Mouse (Mus musculus): ENCODE measurements around the gene Gm20696.

The Gm20696 gene

DNA sequence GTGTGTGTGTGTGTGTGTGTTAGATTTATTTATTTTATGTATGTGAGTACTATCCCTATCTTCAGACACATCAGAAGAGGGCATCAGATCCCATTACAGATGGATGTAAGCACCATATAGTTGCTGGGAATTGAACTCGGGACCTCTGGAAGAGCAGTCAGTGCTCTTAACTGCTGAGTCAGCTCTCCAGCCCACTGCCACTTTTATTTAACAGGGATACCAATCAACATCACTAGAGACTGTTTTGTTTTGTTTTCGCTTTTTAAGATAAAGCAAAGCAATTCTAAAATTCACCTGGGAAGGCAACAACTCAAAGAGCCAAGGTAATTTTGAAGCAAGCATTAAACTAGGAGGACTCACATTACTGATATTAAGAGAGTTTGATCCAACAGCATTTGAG lies 120.2 kb downstream of the Gm20696 start:
- DNase-seq = no peak

- DNase-seq = no peak
Measured at GRCm38 (mm10) chr6:99545437-99545836, 121.2 kb downstream of the Gm20696 start.

DNA sequence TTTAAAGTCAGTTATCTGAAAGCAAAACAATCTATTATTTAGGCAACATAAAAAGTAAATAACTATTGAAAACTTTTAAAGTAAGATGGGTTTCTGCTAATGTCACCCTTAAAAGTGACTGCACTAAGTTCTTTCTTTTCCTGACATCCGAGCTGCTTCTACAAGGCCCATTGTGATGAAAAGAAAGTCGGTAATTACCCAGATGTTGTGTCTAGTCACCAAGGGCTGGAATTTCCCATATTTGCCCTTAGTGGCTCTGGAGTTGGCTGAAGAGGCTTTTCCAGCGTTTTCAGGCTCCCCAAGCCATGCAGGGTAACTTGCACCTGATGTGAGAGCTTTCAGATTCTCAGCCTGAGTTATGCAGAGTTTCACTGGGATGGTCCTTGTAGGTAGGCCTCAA lies 125.5 kb downstream of the Gm20696 start:
- no peak for DNase-seq

GRCm38 (mm10) chr6:99540653-99541052 lies 125.9 kb downstream of the Gm20696 start:
- no peak for DNase-seq

- DNase-seq = no peak
Measured at GRCm38 (mm10) chr6:99540146-99540545, 126.5 kb downstream of the Gm20696 start.

DNA sequence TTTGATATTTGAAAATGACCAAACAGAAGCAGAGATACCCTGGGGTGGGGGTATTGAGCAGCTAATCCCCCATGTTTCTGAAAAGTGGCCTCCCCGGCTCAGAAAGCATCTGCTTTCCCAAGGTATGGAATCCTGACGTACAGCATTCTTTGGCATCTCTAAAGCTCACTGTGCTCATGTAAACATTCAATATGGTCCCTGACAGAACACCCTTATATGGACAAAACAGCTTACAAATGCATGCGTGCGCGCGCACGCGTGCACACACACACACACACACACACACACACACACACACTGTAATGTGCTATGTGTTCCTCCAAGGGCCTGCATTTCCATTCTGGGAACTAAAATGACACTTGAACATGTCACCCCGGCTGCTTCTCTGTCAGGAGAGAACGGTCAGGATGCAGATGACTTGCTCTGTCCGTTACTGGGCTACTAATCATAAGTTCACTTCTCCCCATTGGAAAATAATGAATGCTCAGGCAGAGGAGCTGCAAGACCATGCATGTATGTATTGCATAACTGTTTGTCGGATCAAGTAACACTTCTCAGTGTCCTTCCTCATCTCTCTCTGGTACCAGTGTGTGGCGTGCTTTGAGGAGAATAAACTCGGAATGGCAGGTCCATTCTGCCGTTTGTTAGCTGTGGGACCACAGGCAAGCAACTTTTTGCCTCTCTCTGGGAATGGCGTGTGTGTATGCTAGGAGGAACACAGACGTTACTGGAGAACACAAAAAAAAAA lies 128.2 kb downstream of the Gm20696 start:
- DNase-seq = no peak

GRCm38 (mm10) chr6:99534211-99534745 lies 132.3 kb downstream of the Gm20696 start:
- DNase-seq = no peak

GRCm38 (mm10) chr6:99532458-99532857 lies 134.1 kb downstream of the Gm20696 start:
- no peak for DNase-seq

DNA sequence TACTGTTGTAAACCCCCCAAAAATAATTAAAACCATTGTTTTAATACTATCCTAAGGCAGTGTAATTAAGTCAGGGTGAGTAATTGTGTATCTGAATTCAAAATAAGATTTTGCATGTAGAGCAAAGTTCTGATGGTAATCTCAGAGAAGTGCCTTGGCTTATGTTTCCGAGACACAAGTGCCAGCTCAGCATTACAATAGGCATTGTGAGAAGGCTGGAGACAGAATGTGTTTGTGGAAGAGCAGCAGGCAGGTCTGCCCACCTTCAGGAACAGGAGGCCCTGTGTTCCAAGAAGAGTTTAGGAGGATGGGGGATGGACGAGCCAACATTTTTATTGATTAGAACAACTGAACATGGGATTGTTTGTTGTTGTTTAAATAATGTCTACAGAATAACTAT lies 137.6 kb downstream of the Gm20696 start:
- no peak for DNase-seq

DNA sequence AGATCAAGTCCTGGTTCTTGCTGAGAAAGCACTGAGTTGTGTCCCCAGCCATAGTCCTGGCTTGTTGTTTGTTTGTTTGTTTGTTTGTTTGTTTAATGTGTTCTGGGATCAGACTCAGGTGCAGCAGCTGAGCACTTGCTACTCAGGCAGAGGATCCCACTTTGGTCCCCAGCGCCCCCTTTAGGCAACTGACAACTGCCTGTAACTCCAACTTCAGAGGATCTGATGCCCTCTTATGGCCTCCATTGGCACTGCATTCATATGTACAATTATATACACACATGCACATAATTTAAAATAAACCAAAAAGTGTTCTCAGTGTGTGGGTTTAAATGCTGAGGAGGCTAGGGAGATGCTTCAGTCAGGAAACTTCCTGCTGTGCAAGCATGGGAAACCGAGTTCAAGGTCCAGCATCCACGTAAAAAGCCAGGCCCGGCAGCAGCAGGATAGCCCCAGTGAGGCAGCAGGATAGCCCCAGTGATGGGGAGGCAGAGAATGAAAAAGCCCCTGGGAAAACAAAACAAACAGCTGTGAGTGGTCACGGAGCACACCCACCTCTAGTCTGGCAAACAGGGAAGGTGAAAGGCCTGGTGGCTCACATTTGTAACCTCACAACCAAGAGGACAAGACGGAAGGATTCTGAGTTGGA lies 139.0 kb downstream of the Gm20696 start:
- no peak for DNase-seq

- DNase-seq = no peak
Measured at GRCm38 (mm10) chr6:99525351-99525750, 141.2 kb downstream of the Gm20696 start.

DNA sequence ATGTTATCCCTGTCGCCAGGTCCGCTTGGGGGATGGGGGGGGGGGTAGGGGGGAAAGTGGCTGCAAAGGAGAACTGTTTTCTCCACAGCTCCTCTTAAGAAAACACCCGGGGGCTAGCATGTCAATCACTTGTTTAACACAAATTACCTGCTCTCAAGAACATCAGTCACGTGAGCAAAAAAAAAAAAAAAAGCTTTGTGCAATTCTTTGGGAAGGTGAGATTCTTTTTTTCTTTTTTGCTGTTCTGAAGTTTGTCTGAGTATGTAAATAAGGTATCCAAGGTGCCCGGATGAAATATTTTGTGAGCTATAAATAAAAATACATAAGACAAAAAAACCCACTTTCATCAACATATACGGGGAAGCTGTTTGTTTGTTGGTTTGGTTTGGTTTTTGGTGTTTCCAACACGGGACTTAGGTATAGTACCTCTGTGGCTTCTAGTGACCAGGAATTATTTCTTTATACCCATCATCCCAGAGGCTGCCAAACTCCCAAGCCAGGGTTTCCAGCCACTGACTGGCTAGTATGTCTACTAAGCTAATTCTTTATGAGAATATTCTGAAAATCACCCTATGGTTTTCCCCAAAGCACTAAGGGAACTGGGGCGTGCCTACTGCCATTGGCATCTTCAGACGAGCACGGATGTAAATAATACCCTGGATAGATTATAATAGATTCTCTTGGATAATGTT lies 142.8 kb downstream of the Gm20696 start:
- DNase-seq = no peak

DNA sequence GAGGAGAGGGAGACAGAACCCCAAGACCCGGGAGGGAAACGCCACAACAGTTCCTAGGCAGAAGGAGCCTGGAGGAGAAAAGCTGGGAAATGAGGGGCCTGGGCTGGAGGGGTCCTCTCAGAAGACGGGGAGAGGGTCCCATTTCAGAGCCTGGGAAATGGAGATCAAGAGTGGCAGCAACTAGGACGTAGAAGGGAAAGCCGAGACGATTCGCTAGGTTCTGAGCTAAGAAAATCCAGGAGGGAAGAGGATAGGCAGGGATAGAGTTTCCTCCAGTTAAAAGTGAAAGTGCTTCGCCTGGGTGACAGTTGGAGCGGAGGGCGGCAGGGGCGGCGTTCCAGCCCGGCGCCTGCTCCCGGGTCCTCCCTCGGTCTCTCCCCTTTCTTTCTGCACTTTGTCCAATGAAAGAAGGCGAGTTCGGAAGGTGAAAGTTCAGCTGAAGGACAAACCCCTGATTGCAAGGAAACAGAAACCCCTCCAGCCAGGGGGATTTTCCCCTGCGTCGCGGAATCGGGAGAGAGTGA lies 143.4 kb downstream of the Gm20696 start:
- DNase-seq = peak; percentile 68

DNA sequence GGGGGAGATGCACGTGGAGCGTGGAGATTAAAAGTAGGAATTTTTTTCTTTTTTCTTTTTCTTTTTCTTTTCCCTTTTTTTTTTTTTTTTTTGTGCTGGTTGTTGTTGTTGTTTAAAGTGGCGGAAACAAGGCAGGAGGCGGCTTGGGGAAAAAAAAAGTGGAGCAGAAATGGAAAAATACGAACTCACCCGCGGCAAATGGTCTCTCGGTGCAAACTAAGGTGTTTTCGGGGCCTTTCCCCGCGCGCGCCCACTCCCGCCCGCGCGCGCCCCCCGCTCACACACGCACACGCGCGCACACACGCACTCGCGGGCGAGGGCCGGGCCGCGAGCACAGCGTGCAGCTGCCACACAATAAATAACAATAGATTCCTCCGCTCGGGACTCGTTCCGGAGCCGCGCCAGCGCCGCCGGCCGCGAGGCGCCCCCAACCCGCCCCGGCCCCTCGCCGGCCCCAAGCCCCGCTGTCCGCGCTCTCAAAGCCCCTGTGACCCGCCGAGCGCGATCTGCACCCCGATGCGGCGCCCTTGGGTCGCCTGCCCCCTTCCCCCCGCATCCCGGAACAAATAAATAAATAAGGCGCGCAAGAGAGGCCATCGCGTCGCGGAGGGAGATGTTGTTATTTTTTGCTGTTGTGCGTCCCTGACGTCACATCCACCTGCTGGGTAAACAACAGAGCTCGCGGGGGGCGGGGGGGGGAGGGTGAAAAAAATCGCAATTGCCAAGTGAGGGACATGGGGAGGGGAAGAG lies 144.1 kb downstream of the Gm20696 start, which contains the start of gene Foxp1:
Foxp1 (minus strand) TSS at position 363 of the 750 bp plus-strand sequence.
- DNase-seq = peak; percentile 62

- DNase-seq = peak; percentile 61
Measured at GRCm38 (mm10) chr6:99521641-99522358, 144.8 kb downstream of the Gm20696 start.

DNA sequence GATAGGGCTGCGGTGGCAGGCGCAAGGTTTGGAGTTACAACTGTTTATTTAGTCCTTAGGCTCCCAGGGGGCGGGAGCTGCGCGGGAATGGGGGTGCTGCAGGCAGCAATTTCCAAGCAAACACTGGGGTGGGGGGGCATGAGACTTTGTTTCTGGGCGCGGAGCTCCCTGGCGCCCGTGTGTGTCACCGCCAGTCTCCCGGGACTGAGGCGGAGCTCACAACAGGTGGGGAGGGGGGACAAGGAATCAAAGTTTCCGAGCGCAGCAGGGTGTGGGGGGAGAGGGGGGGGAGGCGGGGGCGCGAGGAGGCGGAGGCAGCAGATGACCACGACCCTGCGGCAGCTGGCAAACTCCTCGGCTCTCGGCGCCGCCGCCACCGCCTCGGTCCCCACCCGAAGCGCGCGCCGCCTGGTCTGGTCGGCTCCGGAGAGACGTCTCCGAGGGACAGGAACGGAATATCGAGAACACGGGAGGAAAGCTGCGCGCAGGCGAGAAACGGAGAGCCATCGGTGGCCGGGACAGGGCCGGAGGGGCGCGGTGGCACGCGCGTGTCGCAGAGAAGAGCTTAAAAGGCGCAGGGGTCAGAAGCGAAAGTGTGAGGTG lies 145.5 kb downstream of the Gm20696 start:
- peak; percentile 59 for DNase-seq

DNA sequence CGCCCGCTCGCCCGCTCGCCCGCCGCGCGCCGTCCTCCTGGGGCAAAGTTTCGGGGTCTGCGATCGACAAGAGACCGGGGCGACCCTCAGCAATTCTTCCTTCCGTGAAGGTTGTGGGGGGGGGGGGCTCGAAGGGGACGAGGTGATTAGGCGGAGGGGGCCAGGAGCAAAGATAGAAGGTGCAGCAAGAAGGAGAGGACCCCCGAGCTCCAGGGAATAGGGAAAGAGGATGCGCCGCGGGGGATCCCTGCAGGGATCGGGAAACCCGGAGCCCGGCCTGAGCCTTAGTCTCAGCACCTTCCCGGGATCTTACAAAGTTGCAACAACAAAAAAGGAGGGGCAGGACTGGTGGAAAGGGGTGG lies 145.9 kb downstream of the Gm20696 start:
- no peak for DNase-seq

DNA sequence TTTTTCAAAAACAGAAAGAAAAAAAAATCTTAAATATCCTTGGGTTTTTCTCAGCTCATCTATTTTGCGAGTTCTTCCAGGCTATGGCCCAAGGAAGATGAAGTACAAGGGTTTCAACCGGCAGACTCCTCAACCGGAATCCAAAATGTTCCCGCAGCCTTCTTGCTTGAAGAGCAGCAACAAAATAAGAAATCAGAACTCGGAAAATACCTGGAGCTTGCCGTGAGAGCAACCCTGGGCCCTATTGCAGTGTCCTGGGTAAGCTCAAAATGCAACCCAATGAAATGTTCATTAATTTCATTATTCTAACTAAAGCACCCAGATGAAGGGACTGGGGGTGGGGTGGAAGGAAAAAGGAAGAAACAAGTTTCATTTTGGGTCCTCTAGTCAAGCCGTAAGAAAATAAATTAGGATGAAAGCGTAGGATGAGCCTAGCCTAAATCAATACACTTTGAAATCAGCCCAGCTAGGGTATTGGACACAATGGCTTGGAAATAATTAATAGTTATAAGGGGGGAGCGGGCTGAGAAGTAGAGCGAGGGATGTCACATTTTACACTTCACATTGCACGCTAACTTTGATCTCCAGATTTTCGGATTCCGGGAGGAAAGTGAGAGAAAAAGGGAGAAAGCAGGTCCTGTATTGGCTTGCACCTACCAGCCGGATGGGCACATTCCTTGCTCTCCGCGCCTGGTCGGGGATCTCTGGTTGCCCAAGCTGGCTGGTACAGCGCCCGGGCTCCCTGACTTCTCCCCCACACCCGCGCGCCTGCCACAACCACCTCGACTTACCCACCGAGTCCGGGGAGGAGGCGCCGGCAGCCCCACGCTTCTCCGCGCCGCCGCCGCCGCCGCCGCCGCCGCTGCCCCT lies 146.6 kb downstream of the Gm20696 start:
- DNase-seq = no peak

- DNase-seq = no peak
Measured at GRCm38 (mm10) chr6:99519052-99519451, 147.5 kb downstream of the Gm20696 start.

GRCm38 (mm10) chr6:99515667-99516199 lies 150.9 kb downstream of the Gm20696 start:
- DNase-seq = no peak

All from right cerebral cortex, postnatal 25 days (tissue).